Mouse (Mus musculus): Measurements from ENCODE around the gene Ccdc88a.

- peak; percentile 73 for TF ChIP-seq POLR2A (IDR thresholded peaks at IDR 0.05; ENCODE audit: low read depth, low read length)
- no peak for TF ChIP-seq CTCF (IDR thresholded peaks at IDR 0.05; ENCODE audit: extremely low read depth, insufficient read length, insufficient replicate concordance, low read depth, low read length)
These were observed at the start of gene Ccdc88a for GRCm38 (mm10) chr11:29373396-29374273.
